Mouse (Mus musculus) intestine, postnatal 0 days (tissue): Measurements from ENCODE around the gene Cish. TPM values are rescaled to one million over a fixed set of nuclear protein-coding genes. Genes with fewer than 3 reads are reported as not detected.
A peak's percentile ranks its signal among the peaks of the same experiment; 100 is the strongest.

ENCODE experiments used
- ATAC-seq: fragments of 200-750 bp; cut with Nextera tagmentation; 2 replicates; pipeline ENCODE4 v1.8.0; 2017; ENCODE audit warnings: mild to moderate bottlenecking, moderate TSS enrichment, moderate library complexity
- H3K27ac ChIP-seq: fragments of 300-500 bp; sonication (generic); 2 replicates; pipeline ENCODE4 v1.5.1; 2014; ENCODE audit warnings: mild to moderate bottlenecking, low read depth, low read length, moderate library complexity
- H3K27me3 ChIP-seq: fragments of 300-500 bp; sonication (generic); replicated peaks from 2 replicates; pipeline ENCODE4 v1.6.1; 2014; ENCODE audit warnings: low read length, mixed read lengths; ENCODE audit not compliant: control insufficient read depth, insufficient read depth
- H3K36me3 ChIP-seq: fragments of 300-500 bp; sonication (generic); 2 replicates; pipeline ENCODE4 v1.6.1; 2014; ENCODE audit warnings: mild to moderate bottlenecking, moderate library complexity; ENCODE audit not compliant: control insufficient read depth, insufficient read depth
- H3K4me1 ChIP-seq: fragments of 300-500 bp; sonication (generic); replicated peaks from 2 replicates; pipeline ENCODE4 v1.6.1; 2014; ENCODE audit warnings: antibody characterized with exemption, low read length, mixed read lengths; ENCODE audit not compliant: control insufficient read depth, insufficient read depth
- H3K4me2 ChIP-seq: fragments of 300-500 bp; sonication (generic); replicated peaks from 2 replicates; pipeline ENCODE4 v1.6.1; 2014; ENCODE audit warnings: low read depth, mild to moderate bottlenecking, moderate library complexity
- H3K4me3 ChIP-seq: fragments of 300-500 bp; sonication (generic); 2 replicates; pipeline ENCODE4 v1.5.1; 2014; ENCODE audit warnings: low read depth, low read length
- H3K9ac ChIP-seq: fragments of 300-500 bp; sonication (generic); 2 replicates; pipeline ENCODE4 v1.6.1; 2014; ENCODE audit warnings: mild to moderate bottlenecking, low read depth, low read length
- H3K9me3 ChIP-seq: fragments of 300-500 bp; sonication (generic); 2 replicates; pipeline ENCODE4 v1.6.1; 2016; ENCODE audit warnings: mixed run types; ENCODE audit not compliant: control insufficient read depth
- CTCF ChIP-seq: sonication (generic); IDR thresholded peaks from 2 replicates; pipeline ENCODE4 v1.5.1; 2016; ENCODE audit warnings: low read depth, mild to moderate bottlenecking, control low read depth, antibody characterized with exemption, moderate library complexity
- WGBS: fragments of 180-500 bp; shearing (Covaris S2); extraction: QIAGEN DNeasy Blood & Tissue Kit; methylation state at CpG from one replicate; pipeline ENCODE4 v1.1.7; 2014; 5-methylcytosine and 5-hydroxymethylcytosine counted together
- polyA plus RNA-seq: library from polyadenylated mRNA; unstranded; fragments of >200 nt; fragmentation: Nextera tagmentation; extraction: Ambion mirVana; gene quantifications from 2 replicates; pipeline ENCODE4 v1.2.1, GENCODE M21; 2015

Gene Cish
- 9.4 and 12.1 TPM in 2 replicates for polyA plus RNA-seq

GRCm38 (mm10) chr9:107296016-107296040 is at the start of gene Cish:
Gene Cish, plus strand, starts transcription at chr9:107296026.
- no peak for ATAC-seq
- peaks cover 6% of the 10 kb centered on the region; the same call in 1 of the 2 replicates for H3K4me1 ChIP-seq
- peak within 1 kb of the TSS; percentile 73 for H3K4me2 ChIP-seq
- H3K27me3 ChIP-seq: no peaks in the 10 kb centered on the region
- peak within 1 kb of the TSS; percentile 51 for H3K4me3 ChIP-seq
- TF ChIP-seq CTCF: no peak
- H3K9ac ChIP-seq: peak within 1 kb of the TSS; percentile 61
- H3K36me3 ChIP-seq: peaks cover 11% of the 10 kb centered on the region; the same call in 1 of the 2 replicates
- H3K9me3 ChIP-seq: no peaks in the 10 kb centered on the region
- H3K27ac ChIP-seq: peak within 1 kb of the TSS; percentile 71

- peak; percentile 67 for TF ChIP-seq CTCF
- no peak overlapping the region for H3K27ac ChIP-seq
- H3K4me2 ChIP-seq: no peak overlapping the region
- H3K4me3 ChIP-seq: no peak overlapping the region
- H3K27me3 ChIP-seq: no peaks in the 10 kb centered on the region
- WGBS: 60% methylated on average over 4 of the region's 4 CpGs
- H3K4me1 ChIP-seq: no peaks in the 10 kb centered on the region
- no peak overlapping the region for H3K9ac ChIP-seq
- no peaks in the 10 kb centered on the region for H3K9me3 ChIP-seq
- no peaks in the 10 kb centered on the region for H3K36me3 ChIP-seq
- ATAC-seq: no peak
Measured at GRCm38 (mm10) chr9:107246170-107246569, 49.7 kb upstream of the Cish start.

GRCm38 (mm10) chr9:107249154-107249553 is 46.7 kb upstream of the Cish start:
- H3K4me2 ChIP-seq: no peak overlapping the region
- H3K4me1 ChIP-seq: no peaks in the 10 kb centered on the region
- H3K9me3 ChIP-seq: no peaks in the 10 kb centered on the region
- ATAC-seq: no peak
- H3K9ac ChIP-seq: no peak overlapping the region
- no peak for TF ChIP-seq CTCF
- no peak overlapping the region for H3K4me3 ChIP-seq
- H3K36me3 ChIP-seq: no peaks in the 10 kb centered on the region
- H3K27ac ChIP-seq: no peak overlapping the region
- no peaks in the 10 kb centered on the region for H3K27me3 ChIP-seq
- 71% methylated on average over 6 of the region's 6 CpGs for WGBS

- Histone ChIP-seq H3K36me3 (peaks cover 6% of the 10 kb centered on the region; the same call in 1 of the 2 replicates), H3K27me3 (no peaks in the 10 kb centered on the region), H3K27ac (no peak overlapping the region), H3K4me2 (no peak overlapping the region), H3K9me3 (no peaks in the 10 kb centered on the region), H3K4me1 (no peaks in the 10 kb centered on the region), H3K4me3 (no peak overlapping the region), H3K9ac (no peak overlapping the region)
- WGBS: 80% methylated on average over 14 of the region's 14 CpGs
- TF ChIP-seq CTCF: no peak
- ATAC-seq: no peak
Measured at GRCm38 (mm10) chr9:107250416-107251337, 45.1 kb upstream of the Cish start.

- WGBS: 31% methylated on average over 5 of the region's 5 CpGs
- Histone ChIP-seq H3K4me3 (no peak overlapping the region), H3K36me3 (peaks cover 19% of the 10 kb centered on the region; the same call in 1 of the 2 replicates), H3K4me2 (no peak overlapping the region), H3K9ac (no peak overlapping the region), H3K9me3 (no peaks in the 10 kb centered on the region), H3K27ac (no peak overlapping the region), H3K27me3 (no peaks in the 10 kb centered on the region), H3K4me1 (no peaks in the 10 kb centered on the region)
- TF ChIP-seq CTCF: no peak
- ATAC-seq: no peak
Measured at GRCm38 (mm10) chr9:107252164-107252563, 43.7 kb upstream of the Cish start.

- 67% methylated on average over 12 of the region's 12 CpGs for WGBS
- no peak for TF ChIP-seq CTCF
- H3K27ac ChIP-seq: no peak overlapping the region
- no peak for ATAC-seq
- peaks cover 31% of the 10 kb centered on the region; the same call in 1 of the 2 replicates for H3K36me3 ChIP-seq
- no peak overlapping the region for H3K9ac ChIP-seq
- no peaks in the 10 kb centered on the region for H3K9me3 ChIP-seq
- no peak overlapping the region for H3K4me3 ChIP-seq
- H3K4me1 ChIP-seq: no peaks in the 10 kb centered on the region
- H3K4me2 ChIP-seq: no peak overlapping the region
- H3K27me3 ChIP-seq: no peaks in the 10 kb centered on the region
Measured at GRCm38 (mm10) chr9:107254476-107254875, 41.4 kb upstream of the Cish start.

- H3K4me2 ChIP-seq: no peak overlapping the region
- TF ChIP-seq CTCF: no peak
- no peaks in the 10 kb centered on the region for H3K9me3 ChIP-seq
- 81% methylated on average over 3 of the region's 3 CpGs for WGBS
- H3K27me3 ChIP-seq: no peaks in the 10 kb centered on the region
- no peak overlapping the region for H3K27ac ChIP-seq
- no peak overlapping the region for H3K4me3 ChIP-seq
- H3K36me3 ChIP-seq: peaks cover 32% of the 10 kb centered on the region; the same call in 1 of the 2 replicates
- no peak overlapping the region for H3K9ac ChIP-seq
- no peaks in the 10 kb centered on the region for H3K4me1 ChIP-seq
- ATAC-seq: no peak
Measured at GRCm38 (mm10) chr9:107254925-107255324, 40.9 kb upstream of the Cish start.
